Mouse (Mus musculus) olfactory bulb, adult 2 months (tissue): Measurements from ENCODE around the gene Vmn1r50. TPM values are rescaled to one million over a fixed set of nuclear protein-coding genes. Genes with fewer than 3 reads are reported as not detected.
"Not testable (repeated sequence)": the region's sequence is repeated elsewhere in the genome, so short reads cannot be mapped to it uniquely, and the experiment has no call there.

Experiments used
- H3K27ac ChIP-seq: fragments of 200-500 bp; 2 replicates; pipeline ENCODE4 v1.5.1; 2012; ENCODE audit warnings: low read depth, low read length; ENCODE audit not compliant: insufficient read depth
- H3K4me1 ChIP-seq: fragments of 200-500 bp; 2 replicates; pipeline ENCODE4 v1.6.1; 2012; ENCODE audit warnings: low read length; ENCODE audit not compliant: control insufficient read depth, insufficient read depth
- H3K4me3 ChIP-seq: fragments of 200-500 bp; 2 replicates; pipeline ENCODE4 v1.5.1; 2012; ENCODE audit warnings: mild to moderate bottlenecking, low read depth, low read length, moderate library complexity; ENCODE audit not compliant: insufficient read depth
- CTCF ChIP-seq: fragments of 200-500 bp; IDR thresholded peaks from 2 replicates; pipeline ENCODE4 v1.5.1; 2012; ENCODE audit warnings: low read depth, mild to moderate bottlenecking, low read length, moderate library complexity; ENCODE audit not compliant: insufficient read depth
- POLR2A ChIP-seq: fragments of 200-500 bp; IDR thresholded peaks from 2 replicates; pipeline ENCODE4 v1.6.1; 2012; ENCODE audit warnings: mild to moderate bottlenecking, low read depth, low read length, moderate library complexity; ENCODE audit not compliant: insufficient read depth
- WGBS: fragments of 180-500 bp; shearing (Covaris S2); methylation state at CpG from one replicate; pipeline ENCODE4 v1.1.7; 2018; 5-methylcytosine and 5-hydroxymethylcytosine counted together
- polyA plus RNA-seq: library from polyadenylated mRNA; stranded (reverse); fragments of >200 nt; gene quantifications from 2 replicates; pipeline ENCODE4 v1.2.4, GENCODE M21; 2012; ENCODE audit warnings: low replicate concordance; ENCODE audit not compliant: missing spikeins, insufficient read depth, insufficient read length

The Vmn1r50 gene
- not detected in 2 replicates for polyA plus RNA-seq

DNA sequence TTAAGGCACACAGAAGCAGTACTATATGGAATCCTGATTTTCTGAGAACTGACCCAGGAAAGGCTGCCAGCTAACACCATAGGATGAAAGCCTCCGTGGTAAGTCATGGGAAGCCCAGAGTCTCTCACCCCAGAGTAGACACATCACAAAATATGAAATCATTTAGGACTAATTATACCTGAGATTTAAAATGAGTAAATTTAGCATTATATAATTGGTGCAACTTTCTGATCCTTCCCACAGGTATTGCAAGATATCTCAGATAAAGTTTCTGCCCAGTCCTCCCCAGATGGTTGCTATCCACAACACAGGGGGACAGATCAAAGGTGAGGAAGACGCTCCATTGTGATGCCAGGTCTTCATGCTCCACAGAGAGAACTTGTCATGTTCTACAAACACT lies at the start of gene Vmn1r50:
Vmn1r50 (plus strand) TSS at position 301 of the 400 bp plus-strand sequence.
- WGBS: 56% methylated on average over 2 of the region's 2 CpGs
- TF ChIP-seq POLR2A: no peak
- Histone ChIP-seq H3K4me3 (no peak within 1 kb of the TSS), H3K4me1 (no peaks in the 10 kb centered on the region), H3K27ac (no peak within 1 kb of the TSS)

GRCm38 (mm10) chr6:90078406-90078805 lies 22.8 kb upstream of the Vmn1r50 start, which contains the start of gene Vmn1r49:
Gene Vmn1r49, minus strand, starts transcription at chr6:90078506.
- TF ChIP-seq CTCF (no peak), POLR2A (no peak)
- Histone ChIP-seq H3K4me1 (no peaks in the 10 kb centered on the region), H3K4me3 (no peak within 1 kb of the TSS), H3K27ac (no peak within 1 kb of the TSS)
- 77% methylated on average over 4 of the region's 4 CpGs for WGBS

- WGBS: 88% methylated on average over 2 of the region's 2 CpGs
- TF ChIP-seq CTCF: no peak
- TF ChIP-seq POLR2A: no peak
Observed at GRCm38 (mm10) chr6:90100566-90100965, 664 bp upstream of the Vmn1r50 start.

GRCm38 (mm10) chr6:90122296-90122695 lies 21.1 kb downstream of the Vmn1r50 start, which contains the start of gene Vmn1r51:
Gene Vmn1r51, plus strand, starts transcription at chr6:90122596.
- WGBS: 97% methylated on average over 1 of the region's 1 CpGs
- not testable (repeated sequence) for H3K4me1 ChIP-seq, H3K27ac ChIP-seq, H3K4me3 ChIP-seq

More at GRCm38 (mm10) chr6:90100566-90100965, 664 bp upstream of the Vmn1r50 start:
- H3K4me1 ChIP-seq: no peaks in the 10 kb centered on the region
- H3K27ac ChIP-seq: no peak overlapping the region
- H3K4me3 ChIP-seq: no peak overlapping the region

Other genes starting within 250 kb of the Vmn1r50 start
- not detected in 2 replicates for gene Vmn1r42, start 225.0 kb upstream of the Vmn1r50 start, polyA plus RNA-seq
- not detected in 2 replicates for gene Vmn1r43, start 225.0 kb upstream of the Vmn1r50 start, polyA plus RNA-seq
- gene Vmn1r44, start 217.8 kb upstream of the Vmn1r50 start, polyA plus RNA-seq: not detected in 2 replicates
- gene Vmn1r45, start 160.8 kb upstream of the Vmn1r50 start, polyA plus RNA-seq: not detected in 2 replicates
- not detected in 2 replicates for gene Vmn1r46, start 132.1 kb upstream of the Vmn1r50 start, polyA plus RNA-seq
- gene Vmn1r47, start 85.3 kb upstream of the Vmn1r50 start, polyA plus RNA-seq: not detected in 2 replicates
- not detected in 2 replicates for gene Vmn1r48, start 64.6 kb upstream of the Vmn1r50 start, polyA plus RNA-seq
- not detected in 2 replicates for gene Vmn1r49, start 22.9 kb upstream of the Vmn1r50 start, polyA plus RNA-seq
- gene Vmn1r51, start 21.2 kb downstream of the Vmn1r50 start, polyA plus RNA-seq: not detected in 2 replicates
- not detected in 2 replicates for gene Vmn1r52, start 73.4 kb downstream of the Vmn1r50 start, polyA plus RNA-seq
- gene V1ra8, start 101.4 kb downstream of the Vmn1r50 start, polyA plus RNA-seq: not detected in 2 replicates
- gene Vmn1r53, start 123.0 kb downstream of the Vmn1r50 start, polyA plus RNA-seq: not detected in 2 replicates
- gene Vmn1r54, start 144.9 kb downstream of the Vmn1r50 start, polyA plus RNA-seq: not detected in 2 replicates
- not detected in 2 replicates for gene BC048671, start 199.8 kb downstream of the Vmn1r50 start, polyA plus RNA-seq
- not detected in 2 replicates for gene Chst13, start 223.8 kb downstream of the Vmn1r50 start, polyA plus RNA-seq
- gene Uroc1, start 231.9 kb downstream of the Vmn1r50 start, polyA plus RNA-seq: not detected in 2 replicates